Mouse (Mus musculus): ENCODE data around the gene G530012D18Rik.
"Not testable (repeated sequence)": the region's sequence is repeated elsewhere in the genome, so short reads cannot be mapped to it uniquely, and the experiment has no call there.

DNA sequence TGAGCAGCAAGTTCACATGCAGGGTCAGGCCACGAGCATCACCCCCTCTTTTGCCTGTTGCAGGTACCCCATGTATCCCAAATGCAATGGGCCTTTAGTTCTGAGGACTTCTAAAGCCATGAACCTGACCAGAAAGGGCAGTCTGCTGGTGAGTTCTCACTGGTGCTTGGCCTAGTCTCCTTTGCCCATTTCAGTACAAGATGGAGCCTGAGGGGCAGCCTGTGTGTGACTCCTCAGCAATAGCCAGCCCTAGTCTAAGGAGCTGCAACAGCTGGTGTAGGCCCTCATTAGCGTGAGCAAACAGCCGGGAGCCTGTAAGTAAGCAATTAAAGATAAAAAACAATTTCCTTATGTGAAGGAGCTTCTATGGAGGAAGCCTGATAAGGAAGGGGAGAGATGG lies 5.1 kb downstream of the G530012D18Rik start:
- not testable (repeated sequence) for TF ChIP-seq POLR2A (IDR thresholded peaks at IDR 0.05; ENCODE audit: low read depth, low read length); CTCF (conservative IDR thresholded peaks at IDR 0.05; ENCODE audit: insufficient read depth, insufficient read length, low read depth, low read length)

Measured in kidney, adult 2 months (tissue).